Mouse (Mus musculus) erythroblast, embryonic 14.5 days (primary cell): ENCODE measurements at regions not wholly inside any gene's neighbourhood (a gene's known extent, or its start where the extent isn't known, plus 50 kb on each side); places are given as distances from the start of the nearest gene placed in this dataset.

Experiments
- GATA1 ChIP-seq: IDR thresholded peaks from 2 replicates; pipeline ENCODE4 v1.6.1; 2012; ENCODE audit warnings: low read length, inconsistent platforms, mixed read lengths
- TAL1 ChIP-seq: IDR thresholded peaks from 3 replicates; pipeline ENCODE4 v1.6.1; 2012; ENCODE audit warnings: low read length, inconsistent platforms, mixed read lengths

GRCm38 (mm10) chr1:55960291-55960690 lies 554.6 kb downstream of the Plcl1 start:
- TF ChIP-seq TAL1, result no peak
- TF ChIP-seq GATA1, result no peak
